Mouse (Mus musculus) midbrain, embryonic 13.5 days (tissue): ENCODE measurements at regions not wholly inside any gene's neighbourhood (a gene's known extent, or its start where the extent isn't known, plus 50 kb on each side); places are given as distances from the start of the nearest gene placed in this dataset.

Experiments used
- ATAC-seq: fragments of 200-750 bp; cut with Nextera tagmentation; 2 replicates; pipeline ENCODE4 v1.8.0; 2017; ENCODE audit warnings: mild to moderate bottlenecking, moderate TSS enrichment, moderate library complexity
- H3K27ac ChIP-seq: fragments of 300-500 bp; sonication (generic); 2 replicates; pipeline ENCODE4 v1.5.1; 2015; ENCODE audit warnings: inconsistent platforms, mild to moderate bottlenecking, moderate library complexity
- H3K27me3 ChIP-seq: fragments of 300-500 bp; sonication (generic); 2 replicates; pipeline ENCODE4 v1.6.1; 2015; ENCODE audit warnings: mild to moderate bottlenecking, inconsistent platforms
- H3K36me3 ChIP-seq: fragments of 300-500 bp; sonication (generic); 2 replicates; pipeline ENCODE4 v1.6.1; 2015; ENCODE audit warnings: mild to moderate bottlenecking, inconsistent platforms
- H3K4me1 ChIP-seq: fragments of 300-500 bp; sonication (generic); replicated peaks from 2 replicates; pipeline ENCODE4 v1.6.1; 2015; ENCODE audit warnings: inconsistent platforms
- H3K4me2 ChIP-seq: fragments of 300-500 bp; sonication (generic); replicated peaks from 2 replicates; pipeline ENCODE4 v1.6.1; 2015; ENCODE audit warnings: moderate library complexity, mild to moderate bottlenecking, inconsistent platforms
- H3K4me3 ChIP-seq: fragments of 300-500 bp; sonication (generic); replicated peaks from 2 replicates; pipeline ENCODE4 v1.5.1; 2015; ENCODE audit warnings: mild to moderate bottlenecking, inconsistent platforms
- H3K9ac ChIP-seq: fragments of 300-500 bp; sonication (generic); replicated peaks from 2 replicates; pipeline ENCODE4 v1.6.1; 2015; ENCODE audit warnings: mild to moderate bottlenecking, inconsistent platforms
- H3K9me3 ChIP-seq: fragments of 300-500 bp; sonication (generic); 2 replicates; pipeline ENCODE4 v1.6.1; 2016; ENCODE audit warnings: mild to moderate bottlenecking, inconsistent platforms
- WGBS: fragments of 180-500 bp; shearing (Covaris S2); methylation state at CpG from one replicate; pipeline ENCODE4 v1.1.7; 2015; 5-methylcytosine and 5-hydroxymethylcytosine counted together

- Histone ChIP-seq H3K27me3 (no peaks in the 10 kb centered on the region), H3K36me3 (no peaks in the 10 kb centered on the region), H3K9me3 (no peaks in the 10 kb centered on the region), H3K4me1 (no peaks in the 10 kb centered on the region), H3K9ac (no peak overlapping the region), H3K27ac (no peak overlapping the region), H3K4me2 (no peak overlapping the region), H3K4me3 (no peak overlapping the region)
- ATAC-seq: no peak
Measured at GRCm38 (mm10) chr13:11247541-11247940, 859.2 kb downstream of the Ryr2 start.

GRCm38 (mm10) chr13:11216671-11217330, 856.2 kb upstream of the Chrm3 start:
- Histone ChIP-seq H3K4me3 (no peak overlapping the region), H3K27ac (no peak overlapping the region), H3K36me3 (no peaks in the 10 kb centered on the region), H3K9me3 (no peaks in the 10 kb centered on the region), H3K9ac (no peak overlapping the region), H3K4me2 (no peak overlapping the region), H3K27me3 (no peaks in the 10 kb centered on the region), H3K4me1 (no peaks in the 10 kb centered on the region)
- no peak for ATAC-seq
- WGBS: 86% methylated on average over 3 of the region's 3 CpGs

GRCm38 (mm10) chr13:11210109-11210508, 849.5 kb upstream of the Chrm3 start:
- H3K27me3 ChIP-seq: no peaks in the 10 kb centered on the region
- H3K27ac ChIP-seq: no peak overlapping the region
- H3K36me3 ChIP-seq: no peaks in the 10 kb centered on the region
- no peaks in the 10 kb centered on the region for H3K4me1 ChIP-seq
- H3K9me3 ChIP-seq: no peaks in the 10 kb centered on the region
- H3K9ac ChIP-seq: no peak overlapping the region
- H3K4me3 ChIP-seq: no peak overlapping the region
- WGBS: 86% methylated on average over 1 of the region's 1 CpGs
- no peak for ATAC-seq
- H3K4me2 ChIP-seq: no peak overlapping the region

GRCm38 (mm10) chr13:11205216-11205786, 844.7 kb upstream of the Chrm3 start:
- WGBS: 72% methylated on average over 6 of the region's 6 CpGs
- no peaks in the 10 kb centered on the region for H3K4me1 ChIP-seq
- ATAC-seq: no peak

GRCm38 (mm10) chr13:11201978-11202377, 841.3 kb upstream of the Chrm3 start:
- H3K27ac ChIP-seq: no peak overlapping the region
- no peak overlapping the region for H3K9ac ChIP-seq
- no peak overlapping the region for H3K4me2 ChIP-seq
- no peak overlapping the region for H3K4me3 ChIP-seq
- H3K9me3 ChIP-seq: no peaks in the 10 kb centered on the region
- H3K4me1 ChIP-seq: no peaks in the 10 kb centered on the region
- no peak for ATAC-seq
- no peaks in the 10 kb centered on the region for H3K36me3 ChIP-seq
- H3K27me3 ChIP-seq: no peaks in the 10 kb centered on the region

More at GRCm38 (mm10) chr13:11205216-11205786, 844.7 kb upstream of the Chrm3 start:
- Histone ChIP-seq H3K27me3 (no peaks in the 10 kb centered on the region), H3K9ac (no peak overlapping the region), H3K36me3 (no peaks in the 10 kb centered on the region), H3K4me2 (no peak overlapping the region), H3K9me3 (no peaks in the 10 kb centered on the region), H3K4me3 (no peak overlapping the region), H3K27ac (no peak overlapping the region)

- H3K9ac ChIP-seq: no peak overlapping the region
- no peaks in the 10 kb centered on the region for H3K27me3 ChIP-seq
- no peaks in the 10 kb centered on the region for H3K36me3 ChIP-seq
- no peak overlapping the region for H3K4me2 ChIP-seq
- no peak overlapping the region for H3K4me3 ChIP-seq
- H3K9me3 ChIP-seq: no peaks in the 10 kb centered on the region
- no peak overlapping the region for H3K27ac ChIP-seq
- no peaks in the 10 kb centered on the region for H3K4me1 ChIP-seq
- WGBS: 93% methylated on average over 8 of the region's 8 CpGs
- no peak for ATAC-seq
Measured at GRCm38 (mm10) chr13:11192471-11192870, 831.8 kb upstream of the Chrm3 start.

GRCm38 (mm10) chr13:11181191-11181590, 820.5 kb upstream of the Chrm3 start:
- ATAC-seq: no peak
- H3K4me2 ChIP-seq: no peak overlapping the region
- H3K9me3 ChIP-seq: no peaks in the 10 kb centered on the region
- no peaks in the 10 kb centered on the region for H3K36me3 ChIP-seq
- H3K27me3 ChIP-seq: no peaks in the 10 kb centered on the region
- peaks cover 5% of the 10 kb centered on the region for H3K4me1 ChIP-seq
- H3K27ac ChIP-seq: no peak overlapping the region
- no peak overlapping the region for H3K9ac ChIP-seq
- no peak overlapping the region for H3K4me3 ChIP-seq

GRCm38 (mm10) chr13:11180356-11180755, 819.7 kb upstream of the Chrm3 start:
- no peaks in the 10 kb centered on the region for H3K36me3 ChIP-seq

GRCm38 (mm10) chr13:11178586-11178985, 817.9 kb upstream of the Chrm3 start:
- 91% methylated on average over 2 of the region's 2 CpGs for WGBS
- no peaks in the 10 kb centered on the region for H3K36me3 ChIP-seq
- H3K4me1 ChIP-seq: peaks cover 5% of the 10 kb centered on the region
- no peak overlapping the region for H3K27ac ChIP-seq
- H3K9me3 ChIP-seq: no peaks in the 10 kb centered on the region
- no peak overlapping the region for H3K4me2 ChIP-seq
- no peaks in the 10 kb centered on the region for H3K27me3 ChIP-seq
- 0 out of 2 replicates have a peak, but pooled peaks have one; percentile 53 for ATAC-seq
- H3K4me3 ChIP-seq: no peak overlapping the region
- no peak overlapping the region for H3K9ac ChIP-seq

More at GRCm38 (mm10) chr13:11180356-11180755, 819.7 kb upstream of the Chrm3 start:
- Histone ChIP-seq H3K27me3 (no peaks in the 10 kb centered on the region), H3K27ac (no peak overlapping the region), H3K4me2 (no peak overlapping the region), H3K4me1 (peaks cover 5% of the 10 kb centered on the region), H3K4me3 (no peak overlapping the region), H3K9me3 (no peaks in the 10 kb centered on the region), H3K9ac (no peak overlapping the region)
- no peak for ATAC-seq
- WGBS: 96% methylated on average over 1 of the region's 1 CpGs

- Histone ChIP-seq H3K4me2 (no peak overlapping the region), H3K9me3 (no peaks in the 10 kb centered on the region), H3K4me1 (peaks cover 5% of the 10 kb centered on the region), H3K4me3 (no peak overlapping the region), H3K9ac (no peak overlapping the region), H3K27ac (peak overlapping the region; percentile 44), H3K36me3 (no peaks in the 10 kb centered on the region), H3K27me3 (no peaks in the 10 kb centered on the region)
- 64% methylated on average over 6 of the region's 6 CpGs for WGBS
- peak; percentile 79 for ATAC-seq
Measured at GRCm38 (mm10) chr13:11177642-11178420, 817.2 kb upstream of the Chrm3 start.

GRCm38 (mm10) chr13:11167115-11167514, 806.5 kb upstream of the Chrm3 start:
- Histone ChIP-seq H3K27ac (no peak overlapping the region), H3K4me3 (no peak overlapping the region), H3K36me3 (no peaks in the 10 kb centered on the region), H3K4me1 (no peaks in the 10 kb centered on the region), H3K9me3 (no peaks in the 10 kb centered on the region), H3K27me3 (no peaks in the 10 kb centered on the region), H3K4me2 (no peak overlapping the region), H3K9ac (no peak overlapping the region)
- WGBS: 71% methylated on average over 5 of the region's 5 CpGs
- ATAC-seq: peak; percentile 75

- Histone ChIP-seq H3K9ac (no peak overlapping the region), H3K4me1 (no peaks in the 10 kb centered on the region), H3K27ac (no peak overlapping the region), H3K9me3 (no peaks in the 10 kb centered on the region), H3K27me3 (no peaks in the 10 kb centered on the region), H3K36me3 (no peaks in the 10 kb centered on the region), H3K4me2 (no peak overlapping the region), H3K4me3 (no peak overlapping the region)
- WGBS: 73% methylated on average over 3 of the region's 3 CpGs
- ATAC-seq: no peak
Measured at GRCm38 (mm10) chr13:11164130-11164529, 803.5 kb upstream of the Chrm3 start.
